Mouse (Mus musculus): ENCODE measurements around the gene Cbx2. TPM values are rescaled to one million over a fixed set of nuclear protein-coding genes. Genes with fewer than 3 reads are reported as not detected.

Gene Cbx2
- polyA plus RNA-seq, 1 experiment from 2014 or later = 17.4 TPM

GRCm38 (mm10) chr11:118998540-118999265, 24.1 kb upstream of the Cbx2 start:
- H3K9ac ChIP-seq = peak overlapping the region; percentile 61
- WGBS = 7% methylated on average over 30 of the region's 30 CpGs
- no peaks in the 10 kb centered on the region for H3K36me3 ChIP-seq
- H3K4me1 ChIP-seq (replicated peaks) = peaks cover 46% of the 10 kb centered on the region
- no peaks in the 10 kb centered on the region for H3K9me3 ChIP-seq
- peak; percentile 85 for ATAC-seq (ENCODE audit: low read depth)
- peak overlapping the region; percentile 22 for H3K4me3 ChIP-seq
- H3K4me2 ChIP-seq = peak overlapping the region; percentile 53
- peaks cover 4% of the 10 kb centered on the region for H3K27me3 ChIP-seq
- H3K27ac ChIP-seq (replicated peaks) = peak overlapping the region; percentile 81

- WGBS = 2% methylated on average over 26 of the region's 26 CpGs
These were observed 23.4 kb upstream of the Cbx2 start for GRCm38 (mm10) chr11:118999361-118999804.

GRCm38 (mm10) chr11:119000877-119001276, 21.9 kb upstream of the Cbx2 start:
- WGBS = 77% methylated on average over 2 of the region's 2 CpGs
- Histone ChIP-seq H3K27me3 (peaks cover 4% of the 10 kb centered on the region), H3K36me3 (no peaks in the 10 kb centered on the region), H3K9ac (no peak overlapping the region), H3K4me1 (replicated peaks) (peaks cover 29% of the 10 kb centered on the region), H3K9me3 (no peaks in the 10 kb centered on the region), H3K27ac (replicated peaks) (no peak overlapping the region), H3K4me3 (no peak overlapping the region), H3K4me2 (no peak overlapping the region)
- no peak for ATAC-seq (ENCODE audit: low read depth)

More at GRCm38 (mm10) chr11:118999361-118999804, 23.4 kb upstream of the Cbx2 start:
- Histone ChIP-seq H3K27ac (replicated peaks) (peak overlapping the region; percentile 81), H3K4me3 (peak overlapping the region; percentile 22), H3K27me3 (peaks cover 4% of the 10 kb centered on the region), H3K4me1 (replicated peaks) (peaks cover 44% of the 10 kb centered on the region), H3K9ac (peak overlapping the region; percentile 61), H3K4me2 (peak overlapping the region; percentile 53), H3K9me3 (no peaks in the 10 kb centered on the region), H3K36me3 (no peaks in the 10 kb centered on the region)
- ATAC-seq (ENCODE audit: low read depth) = peak; percentile 58

GRCm38 (mm10) chr11:119001493-119002128, 21.2 kb upstream of the Cbx2 start:
- no peak overlapping the region for H3K9ac ChIP-seq
- H3K9me3 ChIP-seq = no peaks in the 10 kb centered on the region
- no peak for ATAC-seq (ENCODE audit: low read depth)
- 74% methylated on average over 4 of the region's 4 CpGs for WGBS
- no peaks in the 10 kb centered on the region; the same call in 1 of the 2 replicates for H3K27me3 ChIP-seq
- H3K36me3 ChIP-seq = no peaks in the 10 kb centered on the region
- no peak overlapping the region for H3K27ac ChIP-seq (replicated peaks)
- H3K4me3 ChIP-seq = no peak overlapping the region
- H3K4me2 ChIP-seq = no peak overlapping the region
- H3K4me1 ChIP-seq (replicated peaks) = peaks cover 25% of the 10 kb centered on the region

GRCm38 (mm10) chr11:119005547-119006275, 17.1 kb upstream of the Cbx2 start:
- Histone ChIP-seq H3K4me2 (no peak overlapping the region), H3K27ac (replicated peaks) (no peak overlapping the region), H3K4me3 (no peak overlapping the region), H3K9ac (no peak overlapping the region), H3K4me1 (replicated peaks) (peaks cover 6% of the 10 kb centered on the region; the same call in 1 of the 2 replicates), H3K27me3 (no peaks in the 10 kb centered on the region), H3K9me3 (no peaks in the 10 kb centered on the region), H3K36me3 (no peaks in the 10 kb centered on the region)
- WGBS = 87% methylated on average over 10 of the region's 10 CpGs
- ATAC-seq (ENCODE audit: low read depth) = no peak

GRCm38 (mm10) chr11:119006462-119006861, 16.3 kb upstream of the Cbx2 start:
- no peaks in the 10 kb centered on the region for H3K9me3 ChIP-seq
- no peaks in the 10 kb centered on the region for H3K27me3 ChIP-seq
- H3K4me2 ChIP-seq = no peak overlapping the region
- ATAC-seq (ENCODE audit: low read depth) = no peak
- 75% methylated on average over 3 of the region's 3 CpGs for WGBS
- no peak overlapping the region for H3K27ac ChIP-seq (replicated peaks)
- H3K4me3 ChIP-seq = no peak overlapping the region
- peaks cover 6% of the 10 kb centered on the region; the same call in 1 of the 2 replicates for H3K4me1 ChIP-seq (replicated peaks)
- no peaks in the 10 kb centered on the region for H3K36me3 ChIP-seq
- no peak overlapping the region for H3K9ac ChIP-seq

- Histone ChIP-seq H3K27me3 (no peaks in the 10 kb centered on the region), H3K36me3 (no peaks in the 10 kb centered on the region), H3K27ac (replicated peaks) (no peak overlapping the region), H3K4me2 (peak overlapping the region; percentile 47), H3K4me3 (peak overlapping the region; percentile 29), H3K4me1 (replicated peaks) (peaks cover 6% of the 10 kb centered on the region; the same call in 1 of the 2 replicates), H3K9ac (no peak overlapping the region), H3K9me3 (no peaks in the 10 kb centered on the region)
- WGBS = 28% methylated on average over 21 of the region's 21 CpGs
- no peak for ATAC-seq (ENCODE audit: low read depth)
These were observed 15.0 kb upstream of the Cbx2 start for GRCm38 (mm10) chr11:119007461-119008456.

GRCm38 (mm10) chr11:119014455-119014854, 8.3 kb upstream of the Cbx2 start:
- 84% methylated on average over 7 of the region's 7 CpGs for WGBS
- Histone ChIP-seq H3K4me2 (no peak overlapping the region), H3K9ac (no peak overlapping the region), H3K9me3 (no peaks in the 10 kb centered on the region), H3K27me3 (no peaks in the 10 kb centered on the region), H3K36me3 (no peaks in the 10 kb centered on the region), H3K4me3 (no peak overlapping the region), H3K27ac (replicated peaks) (no peak overlapping the region), H3K4me1 (replicated peaks) (no peaks in the 10 kb centered on the region)
- no peak for ATAC-seq (ENCODE audit: low read depth)

GRCm38 (mm10) chr11:119017506-119017905, 5.3 kb upstream of the Cbx2 start:
- no peak overlapping the region for H3K4me3 ChIP-seq
- H3K27me3 ChIP-seq = peaks cover 16% of the 10 kb centered on the region
- peaks cover 6% of the 10 kb centered on the region; the same call in 1 of the 2 replicates for H3K4me1 ChIP-seq (replicated peaks)
- H3K9ac ChIP-seq = no peak overlapping the region
- no peak overlapping the region for H3K27ac ChIP-seq (replicated peaks)
- 23% methylated on average over 7 of the region's 7 CpGs for WGBS
- H3K4me2 ChIP-seq = no peak overlapping the region
- no peak for ATAC-seq (ENCODE audit: low read depth)
- H3K9me3 ChIP-seq = no peaks in the 10 kb centered on the region
- H3K36me3 ChIP-seq = no peaks in the 10 kb centered on the region

GRCm38 (mm10) chr11:119021180-119021579, 1.6 kb upstream of the Cbx2 start:
- no peaks in the 10 kb centered on the region for H3K9me3 ChIP-seq
- H3K4me1 ChIP-seq (replicated peaks) = peaks cover 35% of the 10 kb centered on the region
- no peak overlapping the region for H3K4me2 ChIP-seq
- 89% methylated on average over 7 of the region's 7 CpGs for WGBS
- no peak overlapping the region for H3K27ac ChIP-seq (replicated peaks)
- H3K4me3 ChIP-seq = no peak overlapping the region
- peaks cover 16% of the 10 kb centered on the region for H3K27me3 ChIP-seq
- peaks cover 3% of the 10 kb centered on the region; the same call in 1 of the 2 replicates for H3K36me3 ChIP-seq
- no peak for ATAC-seq (ENCODE audit: low read depth)
- no peak overlapping the region for H3K9ac ChIP-seq

Data from neural tube, embryonic 13.5 days (tissue).